Mouse (Mus musculus): ENCODE measurements at regions not wholly inside any gene's neighbourhood (a gene's known extent, or its start where the extent isn't known, plus 50 kb on each side); places are given as distances from the start of the nearest gene placed in this dataset.

- no peak overlapping the region for H3K27ac ChIP-seq (ENCODE audit: low read length)
- H3K4me1 ChIP-seq (ENCODE audit: control insufficient read depth, insufficient read depth, low read length): no peaks in the 10 kb centered on the region
- H3K9me3 ChIP-seq (replicated peaks; ENCODE audit: control insufficient read depth, low read length): no peaks in the 10 kb centered on the region
- no peaks in the 10 kb centered on the region for H3K27me3 ChIP-seq (ENCODE audit: control insufficient read depth, insufficient read depth, low read length)
- H3K9ac ChIP-seq (ENCODE audit: low read length): no peak overlapping the region
- no peak for ATAC-seq (replicated peaks; ENCODE audit: extremely low read depth, insufficient read depth, low FRiP score)
- H3K36me3 ChIP-seq (ENCODE audit: control insufficient read depth, insufficient read depth): no peaks in the 10 kb centered on the region
- H3K4me3 ChIP-seq (ENCODE audit: low read length): no peak overlapping the region
- WGBS: 49% methylated on average over 2 of the region's 2 CpGs
- no peak overlapping the region for H3K4me2 ChIP-seq (ENCODE audit: low read depth, low read length)
Observed at GRCm38 (mm10) chr9:84323145-84323544, 398.2 kb downstream of the Bckdhb start.

GRCm38 (mm10) chr9:84331083-84331602, 406.2 kb downstream of the Bckdhb start:
- Histone ChIP-seq H3K36me3 (ENCODE audit: control insufficient read depth, insufficient read depth) (no peaks in the 10 kb centered on the region), H3K4me3 (ENCODE audit: low read length) (no peak overlapping the region), H3K4me2 (ENCODE audit: low read depth, low read length) (no peak overlapping the region), H3K9ac (ENCODE audit: low read length) (no peak overlapping the region), H3K9me3 (replicated peaks; ENCODE audit: control insufficient read depth, low read length) (no peaks in the 10 kb centered on the region), H3K27me3 (ENCODE audit: control insufficient read depth, insufficient read depth, low read length) (no peaks in the 10 kb centered on the region), H3K27ac (ENCODE audit: low read length) (no peak overlapping the region), H3K4me1 (ENCODE audit: control insufficient read depth, insufficient read depth, low read length) (no peaks in the 10 kb centered on the region)
- no peak for ATAC-seq (replicated peaks; ENCODE audit: extremely low read depth, insufficient read depth, low FRiP score)
- 57% methylated on average over 4 of the region's 4 CpGs for WGBS

GRCm38 (mm10) chr9:84343435-84344095, 418.6 kb downstream of the Bckdhb start:
- H3K27me3 ChIP-seq (ENCODE audit: control insufficient read depth, insufficient read depth, low read length): no peaks in the 10 kb centered on the region
- no peaks in the 10 kb centered on the region for H3K9me3 ChIP-seq (replicated peaks; ENCODE audit: control insufficient read depth, low read length)
- H3K4me2 ChIP-seq (ENCODE audit: low read depth, low read length): no peak overlapping the region
- ATAC-seq (replicated peaks; ENCODE audit: extremely low read depth, insufficient read depth, low FRiP score): peak; percentile 72; the same call in 1 of the 2 replicates
- no peaks in the 10 kb centered on the region for H3K4me1 ChIP-seq (ENCODE audit: control insufficient read depth, insufficient read depth, low read length)
- no peak overlapping the region for H3K4me3 ChIP-seq (ENCODE audit: low read length)
- H3K9ac ChIP-seq (ENCODE audit: low read length): no peak overlapping the region
- H3K36me3 ChIP-seq (ENCODE audit: control insufficient read depth, insufficient read depth): no peaks in the 10 kb centered on the region
- H3K27ac ChIP-seq (ENCODE audit: low read length): no peak overlapping the region
- WGBS: 11% methylated on average over 7 of the region's 7 CpGs

GRCm38 (mm10) chr9:84350223-84350622, 425.3 kb downstream of the Bckdhb start:
- ATAC-seq (replicated peaks; ENCODE audit: extremely low read depth, insufficient read depth, low FRiP score): no peak

GRCm38 (mm10) chr9:84354409-84354808, 429.5 kb downstream of the Bckdhb start:
- 75% methylated on average over 2 of the region's 2 CpGs for WGBS
- Histone ChIP-seq H3K36me3 (ENCODE audit: control insufficient read depth, insufficient read depth) (no peaks in the 10 kb centered on the region), H3K4me2 (ENCODE audit: low read depth, low read length) (no peak overlapping the region), H3K4me1 (ENCODE audit: control insufficient read depth, insufficient read depth, low read length) (no peaks in the 10 kb centered on the region), H3K4me3 (ENCODE audit: low read length) (no peak overlapping the region), H3K9ac (ENCODE audit: low read length) (no peak overlapping the region), H3K27me3 (ENCODE audit: control insufficient read depth, insufficient read depth, low read length) (no peaks in the 10 kb centered on the region), H3K27ac (ENCODE audit: low read length) (no peak overlapping the region), H3K9me3 (replicated peaks; ENCODE audit: control insufficient read depth, low read length) (no peaks in the 10 kb centered on the region)
- no peak for ATAC-seq (replicated peaks; ENCODE audit: extremely low read depth, insufficient read depth, low FRiP score)

More at GRCm38 (mm10) chr9:84350223-84350622, 425.3 kb downstream of the Bckdhb start:
- Histone ChIP-seq H3K27me3 (ENCODE audit: control insufficient read depth, insufficient read depth, low read length) (no peaks in the 10 kb centered on the region), H3K9me3 (replicated peaks; ENCODE audit: control insufficient read depth, low read length) (no peaks in the 10 kb centered on the region), H3K27ac (ENCODE audit: low read length) (no peak overlapping the region), H3K4me2 (ENCODE audit: low read depth, low read length) (no peak overlapping the region), H3K9ac (ENCODE audit: low read length) (no peak overlapping the region), H3K36me3 (ENCODE audit: control insufficient read depth, insufficient read depth) (no peaks in the 10 kb centered on the region), H3K4me1 (ENCODE audit: control insufficient read depth, insufficient read depth, low read length) (no peaks in the 10 kb centered on the region), H3K4me3 (ENCODE audit: low read length) (no peak overlapping the region)
- 62% methylated on average over 2 of the region's 2 CpGs for WGBS

GRCm38 (mm10) chr9:84356167-84356566, 431.2 kb downstream of the Bckdhb start:
- H3K27me3 ChIP-seq (ENCODE audit: control insufficient read depth, insufficient read depth, low read length): no peaks in the 10 kb centered on the region
- WGBS: 96% methylated on average over 2 of the region's 2 CpGs
- no peak for ATAC-seq (replicated peaks; ENCODE audit: extremely low read depth, insufficient read depth, low FRiP score)

GRCm38 (mm10) chr9:84359879-84360278, 434.9 kb downstream of the Bckdhb start:
- Histone ChIP-seq H3K9ac (ENCODE audit: low read length) (no peak overlapping the region), H3K4me2 (ENCODE audit: low read depth, low read length) (no peak overlapping the region), H3K9me3 (replicated peaks; ENCODE audit: control insufficient read depth, low read length) (no peaks in the 10 kb centered on the region), H3K27me3 (ENCODE audit: control insufficient read depth, insufficient read depth, low read length) (no peaks in the 10 kb centered on the region), H3K36me3 (ENCODE audit: control insufficient read depth, insufficient read depth) (no peaks in the 10 kb centered on the region), H3K4me3 (ENCODE audit: low read length) (no peak overlapping the region), H3K4me1 (ENCODE audit: control insufficient read depth, insufficient read depth, low read length) (no peaks in the 10 kb centered on the region), H3K27ac (ENCODE audit: low read length) (no peak overlapping the region)
- whole genome bisulfite sequencing: 35% methylated on average over 3 of the region's 3 CpGs
- no peak for ATAC-seq (replicated peaks; ENCODE audit: extremely low read depth, insufficient read depth, low FRiP score)

More at GRCm38 (mm10) chr9:84356167-84356566, 431.2 kb downstream of the Bckdhb start:
- H3K4me1 ChIP-seq (ENCODE audit: control insufficient read depth, insufficient read depth, low read length): no peaks in the 10 kb centered on the region
- no peaks in the 10 kb centered on the region for H3K36me3 ChIP-seq (ENCODE audit: control insufficient read depth, insufficient read depth)
- H3K9ac ChIP-seq (ENCODE audit: low read length): no peak overlapping the region
- H3K4me2 ChIP-seq (ENCODE audit: low read depth, low read length): no peak overlapping the region
- H3K27ac ChIP-seq (ENCODE audit: low read length): no peak overlapping the region
- no peak overlapping the region for H3K4me3 ChIP-seq (ENCODE audit: low read length)
- no peaks in the 10 kb centered on the region for H3K9me3 ChIP-seq (replicated peaks; ENCODE audit: control insufficient read depth, low read length)

- H3K4me1 ChIP-seq (ENCODE audit: control insufficient read depth, insufficient read depth, low read length): no peaks in the 10 kb centered on the region
- H3K9ac ChIP-seq (ENCODE audit: low read length): no peak overlapping the region
- ATAC-seq (replicated peaks; ENCODE audit: extremely low read depth, insufficient read depth, low FRiP score): no peak
- H3K4me3 ChIP-seq (ENCODE audit: low read length): no peak overlapping the region
- no peak overlapping the region for H3K27ac ChIP-seq (ENCODE audit: low read length)
- whole genome bisulfite sequencing: 79% methylated on average over 4 of the region's 4 CpGs
- H3K4me2 ChIP-seq (ENCODE audit: low read depth, low read length): no peak overlapping the region
- no peaks in the 10 kb centered on the region for H3K27me3 ChIP-seq (ENCODE audit: control insufficient read depth, insufficient read depth, low read length)
- H3K36me3 ChIP-seq (ENCODE audit: control insufficient read depth, insufficient read depth): no peaks in the 10 kb centered on the region
- no peaks in the 10 kb centered on the region for H3K9me3 ChIP-seq (replicated peaks; ENCODE audit: control insufficient read depth, low read length)
Observed at GRCm38 (mm10) chr9:84360484-84360883, 435.5 kb downstream of the Bckdhb start.

- H3K9ac ChIP-seq (ENCODE audit: low read length): no peak overlapping the region
- H3K36me3 ChIP-seq (ENCODE audit: control insufficient read depth, insufficient read depth): no peaks in the 10 kb centered on the region
- 87% methylated on average over 5 of the region's 5 CpGs for WGBS
- no peak overlapping the region for H3K27ac ChIP-seq (ENCODE audit: low read length)
- H3K4me3 ChIP-seq (ENCODE audit: low read length): no peak overlapping the region
- no peak for ATAC-seq (replicated peaks; ENCODE audit: extremely low read depth, insufficient read depth, low FRiP score)
- H3K4me1 ChIP-seq (ENCODE audit: control insufficient read depth, insufficient read depth, low read length): no peaks in the 10 kb centered on the region
- H3K4me2 ChIP-seq (ENCODE audit: low read depth, low read length): no peak overlapping the region
- no peaks in the 10 kb centered on the region for H3K27me3 ChIP-seq (ENCODE audit: control insufficient read depth, insufficient read depth, low read length)
- no peaks in the 10 kb centered on the region for H3K9me3 ChIP-seq (replicated peaks; ENCODE audit: control insufficient read depth, low read length)
Observed at GRCm38 (mm10) chr9:84363478-84363877, 438.5 kb downstream of the Bckdhb start.

All from heart, embryonic 16.5 days (tissue).